Mouse (Mus musculus): ENCODE data around the gene Sumo1.

- TF ChIP-seq POLR2A (IDR thresholded peaks at IDR 0.05; ENCODE audit: insufficient read depth, low read length) = no peak
- TF ChIP-seq CTCF (IDR thresholded peaks at IDR 0.05; ENCODE audit: low read depth, low read length) = no peak
Observed at GRCm38 (mm10) chr1:59568283-59568682, 102.4 kb downstream of the Sumo1 start.
